Mouse (Mus musculus): ENCODE results near the gene Ndufa7.
"Not testable (repeated sequence)": the region's sequence is repeated elsewhere in the genome, so short reads cannot be mapped to it uniquely, and the experiment has no call there.

The Ndufa7 gene

DNA sequence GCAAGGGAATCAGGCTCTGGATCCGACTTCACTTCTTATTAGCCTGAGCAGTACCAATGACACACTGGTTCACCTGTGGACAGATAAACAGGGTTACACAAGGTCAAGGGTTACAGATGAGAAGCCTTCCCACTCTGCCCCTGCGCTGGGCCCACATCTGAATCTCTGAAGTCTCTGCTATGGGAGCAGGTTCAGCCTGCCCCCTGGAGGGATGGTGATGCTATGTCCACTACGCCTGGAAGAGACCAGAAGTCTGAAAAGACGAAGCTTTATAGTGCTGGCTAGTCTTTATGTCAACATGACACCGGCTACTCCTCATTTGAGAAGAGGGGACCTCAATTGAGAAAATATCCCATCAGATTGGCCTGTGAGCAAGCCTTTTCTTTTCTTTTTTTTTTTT is 51.4 kb downstream of the Ndufa7 start:
- DNase-seq (ENCODE audit: low spot score in 2 of 2) = not testable (repeated sequence)

DNA sequence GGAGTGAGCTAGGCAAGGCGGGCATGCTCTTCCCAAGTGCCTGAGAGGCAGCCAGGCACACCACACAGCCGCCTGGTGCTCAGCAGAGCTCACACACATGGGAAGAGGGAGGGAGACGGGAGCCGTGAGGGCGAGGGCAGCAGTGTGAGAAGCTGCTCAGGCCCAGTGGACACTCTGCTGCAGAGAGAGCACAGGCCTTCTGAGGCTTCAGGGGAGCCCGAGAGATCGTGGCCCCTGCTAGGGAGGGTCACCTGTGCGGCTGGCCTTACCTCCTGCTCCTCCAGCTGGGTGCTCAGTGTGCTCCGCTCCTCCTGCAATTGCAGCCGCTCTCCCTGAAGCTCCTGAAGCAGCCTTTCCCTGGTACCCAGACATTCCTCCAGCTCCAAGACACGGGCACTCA is 59.9 kb downstream of the Ndufa7 start:
- not testable (repeated sequence) for DNase-seq (ENCODE audit: low spot score in 2 of 2)

DNA sequence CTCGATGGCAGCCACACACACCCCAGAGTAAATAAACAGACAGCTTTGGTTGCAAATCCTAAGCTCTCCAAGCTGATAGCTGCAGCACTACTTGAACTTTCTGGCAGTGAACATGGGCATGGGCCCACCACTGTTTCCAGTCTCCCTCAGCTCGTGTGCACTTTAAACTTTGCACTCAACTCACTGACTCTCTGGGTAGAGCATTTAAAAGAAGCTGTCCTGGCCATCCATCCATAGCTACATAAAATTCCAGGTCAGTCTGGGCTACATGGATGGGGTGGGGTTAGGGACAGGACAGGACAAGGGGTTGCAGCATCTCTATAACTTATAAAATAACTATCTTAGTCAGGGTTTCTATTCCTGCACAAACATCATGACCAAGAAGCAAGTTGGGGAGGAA is 63.4 kb downstream of the Ndufa7 start:
- DNase-seq (ENCODE audit: low spot score in 2 of 2) = not testable (repeated sequence)
